Mouse (Mus musculus) hindbrain, postnatal 0 days (tissue): Measurements from ENCODE around the gene Ngdn. TPM values are rescaled to one million over a fixed set of nuclear protein-coding genes. Genes with fewer than 3 reads are reported as not detected.

Source experiments
- ATAC-seq: fragments of 200-750 bp; cut with Nextera tagmentation; 2 replicates; pipeline ENCODE4 v1.8.0; 2017; ENCODE audit warnings: mild to moderate bottlenecking, moderate TSS enrichment, moderate library complexity
- DNase-seq: peaks from one replicate; pipeline ENCODE4 v3.0.0-alpha.2; 2015; ENCODE audit warnings: low spot score
- H3K27ac ChIP-seq: fragments of 300-500 bp; sonication (generic); 2 replicates; pipeline ENCODE4 v1.5.1; 2014; ENCODE audit warnings: mild to moderate bottlenecking
- H3K27me3 ChIP-seq: fragments of 300-500 bp; sonication (generic); 2 replicates; pipeline ENCODE4 v1.6.1; 2014; ENCODE audit warnings: low read length, mixed read lengths; ENCODE audit not compliant: insufficient read depth
- H3K36me3 ChIP-seq: fragments of 300-500 bp; sonication (generic); 2 replicates; pipeline ENCODE4 v1.6.1; 2014; ENCODE audit warnings: low read length, mixed read lengths; ENCODE audit not compliant: insufficient read depth
- H3K4me1 ChIP-seq: fragments of 300-500 bp; sonication (generic); 2 replicates; pipeline ENCODE4 v1.6.1; 2014; ENCODE audit warnings: antibody characterized with exemption, low read length, mixed read lengths; ENCODE audit not compliant: insufficient read depth
- H3K4me2 ChIP-seq: fragments of 300-500 bp; sonication (generic); 2 replicates; pipeline ENCODE4 v1.6.1; 2014; ENCODE audit warnings: low read depth, mild to moderate bottlenecking, low read length, moderate library complexity, mixed read lengths
- H3K4me3 ChIP-seq: fragments of 300-500 bp; sonication (generic); 2 replicates; pipeline ENCODE4 v1.5.1; 2014; ENCODE audit warnings: low read length
- H3K9ac ChIP-seq: fragments of 300-500 bp; sonication (generic); replicated peaks from 2 replicates; pipeline ENCODE4 v1.6.1; 2014; ENCODE audit warnings: mild to moderate bottlenecking, low read length, moderate library complexity, mixed read lengths
- H3K9me3 ChIP-seq: fragments of 300-500 bp; sonication (generic); 2 replicates; pipeline ENCODE4 v1.6.1; 2016; ENCODE audit warnings: low read length, mixed read lengths
- CTCF ChIP-seq: IDR thresholded peaks from 2 replicates; pipeline ENCODE4 v1.5.1; 2016; ENCODE audit warnings: antibody characterized with exemption, control low read depth, low read depth
- WGBS: fragments of 180-500 bp; shearing (Covaris S2); extraction: QIAGEN DNeasy Blood & Tissue Kit; methylation state at CpG from one replicate; pipeline ENCODE4 v1.1.7; 2014; 5-methylcytosine and 5-hydroxymethylcytosine counted together
- polyA plus RNA-seq: library from polyadenylated mRNA; unstranded; fragments of >200 nt; fragmentation: Nextera tagmentation; extraction: Ambion mirVana; gene quantifications from 2 replicates; pipeline ENCODE4 v1.2.1, GENCODE M21; 2015
- total RNA-seq: library from RNA; depleted of rRNA; stranded (reverse); fragments of >200 nt; gene quantifications from 2 replicates; pipeline ENCODE4 v1.2.3, GENCODE M21; 2014

The Ngdn gene
- total and polyA plus RNA-seq, 2 experiments from 2014 or later, result 25.4 to 53.2 TPM

DNA sequence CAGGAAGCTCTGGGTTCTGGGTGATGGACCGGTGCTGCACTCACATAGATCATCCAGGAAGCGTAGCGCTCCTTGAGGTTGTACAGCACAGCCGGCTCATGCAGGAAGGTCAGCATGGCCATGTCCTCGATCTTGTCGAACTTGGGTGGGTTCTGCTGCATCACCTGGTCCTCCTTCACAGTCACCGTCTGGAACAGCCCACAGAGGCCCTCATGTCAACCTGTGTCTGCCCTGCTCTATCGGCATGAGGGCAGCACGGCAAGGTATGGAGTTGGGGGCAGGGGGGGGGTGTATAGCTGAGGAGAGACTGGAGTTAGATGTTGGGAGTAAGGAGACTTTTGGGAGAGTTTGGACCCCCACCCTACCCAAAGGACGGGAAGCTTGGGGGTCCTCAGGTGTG is 23.1 kb upstream of the Ngdn start:
- Histone ChIP-seq H3K27me3 (no peaks in the 10 kb centered on the region), H3K9ac (no peak overlapping the region), H3K36me3 (no peaks in the 10 kb centered on the region), H3K4me3 (no peak overlapping the region), H3K27ac (no peak overlapping the region), H3K4me1 (peaks cover 18% of the 10 kb centered on the region), H3K9me3 (no peaks in the 10 kb centered on the region), H3K4me2 (no peak overlapping the region)
- 91% methylated on average over 10 of the region's 10 CpGs for WGBS
- TF ChIP-seq CTCF, result no peak
- no peak for ATAC-seq
- no peak for DNase-seq

- Histone ChIP-seq H3K4me1 (peaks cover 18% of the 10 kb centered on the region), H3K27ac (no peak overlapping the region), H3K9ac (no peak overlapping the region), H3K4me3 (no peak overlapping the region), H3K4me2 (no peak overlapping the region), H3K36me3 (no peaks in the 10 kb centered on the region), H3K27me3 (no peaks in the 10 kb centered on the region), H3K9me3 (no peaks in the 10 kb centered on the region)
- 75% methylated on average over 10 of the region's 10 CpGs for WGBS
- no peak for TF ChIP-seq CTCF
- DNase-seq (no peak), ATAC-seq (no peak)
These were observed 21.6 kb upstream of the Ngdn start for GRCm38 (mm10) chr14:54993636-54994035.

GRCm38 (mm10) chr14:54994136-54994868 is 21.0 kb upstream of the Ngdn start, which contains the start of gene Myh7:
Gene Myh7 (minus strand): TSS chr14:54994626.
- no peaks in the 10 kb centered on the region for H3K36me3 ChIP-seq
- peaks cover 18% of the 10 kb centered on the region for H3K4me1 ChIP-seq
- no peaks in the 10 kb centered on the region for H3K27me3 ChIP-seq
- no peaks in the 10 kb centered on the region for H3K9me3 ChIP-seq
- no peak for TF ChIP-seq CTCF
- no peak for DNase-seq
- H3K4me2 ChIP-seq, result no peak within 1 kb of the TSS
- no peak within 1 kb of the TSS for H3K4me3 ChIP-seq
- H3K27ac ChIP-seq, result peak within 1 kb of the TSS; percentile 87
- peak within 1 kb of the TSS; percentile 25; the same call in 1 of the 2 replicates for H3K9ac ChIP-seq
- 55% methylated on average over 11 of the region's 11 CpGs for WGBS
- no peak for ATAC-seq

DNA sequence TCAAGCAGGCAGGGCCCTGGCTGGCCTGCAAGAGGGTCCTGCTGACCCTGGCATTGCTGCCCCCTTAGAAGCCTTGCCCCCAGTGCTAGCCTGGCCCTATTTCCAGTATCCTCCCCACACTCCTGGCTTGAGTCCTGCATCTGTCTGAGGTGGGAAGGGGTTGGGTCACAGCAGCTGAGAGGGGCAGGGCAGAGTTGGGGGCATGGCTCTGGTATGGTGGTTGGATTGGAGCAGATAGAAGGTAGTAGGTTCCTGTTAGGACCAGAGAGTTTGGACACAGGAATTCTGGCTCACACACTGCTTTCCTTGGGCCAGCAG is 20.4 kb upstream of the Ngdn start:
- Histone ChIP-seq H3K36me3 (no peaks in the 10 kb centered on the region), H3K27me3 (no peaks in the 10 kb centered on the region), H3K9ac (0 out of 2 replicates have a peak overlapping the region, but pooled peaks have one; percentile 6), H3K4me3 (no peak overlapping the region), H3K4me2 (no peak overlapping the region), H3K4me1 (peaks cover 18% of the 10 kb centered on the region), H3K27ac (peak overlapping the region; percentile 87), H3K9me3 (no peaks in the 10 kb centered on the region)
- no peak for TF ChIP-seq CTCF
- ATAC-seq (no peak), DNase-seq (no peak)

DNA sequence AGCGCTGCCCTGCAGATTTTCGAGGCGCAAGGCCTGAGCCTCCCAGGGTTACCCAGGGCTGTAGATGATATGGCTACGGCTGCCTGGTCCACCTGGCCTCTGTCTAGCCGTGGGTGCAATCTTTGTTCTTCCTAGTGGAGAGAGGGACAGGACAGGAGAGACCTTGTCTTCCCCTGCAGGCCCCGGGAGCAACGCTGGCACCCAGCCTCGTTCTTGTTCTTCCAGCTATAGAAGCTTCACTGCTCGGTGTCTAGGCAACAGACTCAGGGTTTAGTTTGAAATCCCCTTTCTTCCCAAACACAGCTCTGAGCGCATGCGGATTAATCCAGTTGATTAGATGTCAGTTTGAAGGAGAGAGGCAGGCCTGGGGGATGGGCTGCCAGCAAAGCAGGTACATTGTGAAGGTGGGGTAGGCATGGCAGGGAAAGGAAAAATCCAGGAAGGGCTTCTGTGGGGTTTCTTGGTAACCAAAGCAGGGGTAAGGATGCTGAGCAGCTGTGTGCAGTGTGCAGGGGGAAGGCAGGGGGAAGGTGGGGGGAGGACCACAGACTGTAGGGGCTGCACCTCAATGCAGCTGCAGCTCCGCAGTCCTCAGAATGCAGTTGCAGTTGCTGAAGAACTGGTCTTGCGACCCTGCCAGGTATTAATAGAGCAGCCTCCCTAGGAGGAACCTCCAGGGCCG is 19.7 kb upstream of the Ngdn start:
- Histone ChIP-seq H3K9me3 (no peaks in the 10 kb centered on the region), H3K9ac (peak overlapping the region; percentile 25; the same call in 1 of the 2 replicates), H3K36me3 (no peaks in the 10 kb centered on the region), H3K4me1 (peaks cover 18% of the 10 kb centered on the region), H3K27ac (peak overlapping the region; percentile 87), H3K4me3 (no peak overlapping the region), H3K4me2 (no peak overlapping the region), H3K27me3 (no peaks in the 10 kb centered on the region)
- TF ChIP-seq CTCF, result no peak
- WGBS, result 24% methylated on average over 14 of the region's 14 CpGs
- peak; percentile 84 for DNase-seq
- ATAC-seq, result peak; percentile 85

- TF ChIP-seq CTCF, result no peak
- 0 out of 2 replicates have a peak overlapping the region, but pooled peaks have one; percentile 15 for H3K27ac ChIP-seq
- H3K9ac ChIP-seq, result no peak overlapping the region
These were observed 18.5 kb upstream of the Ngdn start for GRCm38 (mm10) chr14:54996793-54997192.

DNA sequence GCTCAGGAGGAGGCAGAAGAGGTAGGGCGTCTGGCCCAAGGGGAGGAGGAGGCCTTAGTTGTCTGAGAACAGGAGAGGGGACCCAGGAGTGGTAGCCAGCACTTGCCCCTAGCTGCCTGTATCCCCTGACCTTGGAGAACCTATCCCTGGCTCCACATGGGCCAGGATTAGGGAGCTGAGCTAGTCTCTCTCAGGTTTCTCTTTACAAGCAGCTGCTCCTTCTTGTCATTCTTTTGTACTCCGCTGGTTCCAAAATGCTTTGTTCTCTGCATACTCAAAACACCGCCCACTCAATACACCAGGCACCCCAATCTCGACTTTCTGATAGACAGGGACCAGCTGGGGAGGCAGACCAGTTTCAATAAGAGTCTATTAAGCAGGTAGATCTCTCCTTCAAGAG is 18.0 kb upstream of the Ngdn start:
- Histone ChIP-seq H3K4me1 (peaks cover 18% of the 10 kb centered on the region), H3K27me3 (no peaks in the 10 kb centered on the region), H3K9me3 (no peaks in the 10 kb centered on the region), H3K36me3 (no peaks in the 10 kb centered on the region), H3K9ac (no peak overlapping the region), H3K4me3 (no peak overlapping the region), H3K4me2 (no peak overlapping the region), H3K27ac (0 out of 2 replicates have a peak overlapping the region, but pooled peaks have one; percentile 15)
- TF ChIP-seq CTCF, result no peak
- 43% methylated on average over 4 of the region's 4 CpGs for WGBS
- no peak for DNase-seq
- no peak for ATAC-seq

More at GRCm38 (mm10) chr14:54996793-54997192, 18.5 kb upstream of the Ngdn start:
- DNase-seq (no peak), ATAC-seq (no peak)
- Histone ChIP-seq H3K4me1 (peaks cover 18% of the 10 kb centered on the region), H3K4me2 (no peak overlapping the region), H3K27me3 (no peaks in the 10 kb centered on the region), H3K36me3 (no peaks in the 10 kb centered on the region), H3K4me3 (no peak overlapping the region), H3K9me3 (no peaks in the 10 kb centered on the region)
- 47% methylated on average over 9 of the region's 9 CpGs for WGBS
